ENCODE assay signal across 7 mouse cellular contexts in the genomic region with DNA sequence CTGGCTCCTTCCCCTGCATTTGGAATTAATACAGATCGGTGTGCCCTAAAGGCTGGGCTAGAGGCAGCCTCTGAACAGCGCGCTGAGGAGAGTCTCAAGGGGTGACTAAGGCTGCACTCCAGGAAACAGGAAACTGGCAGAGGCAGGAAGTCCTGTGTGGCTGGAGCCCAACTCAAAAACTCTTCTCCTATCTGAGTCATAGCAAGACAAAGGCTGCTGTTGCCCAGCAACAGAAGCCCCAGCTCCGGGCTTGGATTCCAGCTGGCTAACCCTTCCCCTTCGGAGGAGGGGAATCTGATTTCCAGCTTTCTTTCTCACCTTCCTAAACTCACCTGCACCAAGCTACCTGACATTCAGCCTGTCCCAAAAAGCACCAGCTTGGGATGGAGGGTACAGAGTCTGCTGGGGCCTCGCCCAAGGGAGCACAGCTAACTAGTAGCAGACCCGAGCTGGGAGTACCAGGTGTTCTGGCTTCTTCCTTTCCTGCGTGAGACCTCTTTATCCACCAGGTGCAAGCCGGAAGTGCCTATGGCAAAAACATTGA. TPM values are rescaled to one million over a fixed set of nuclear protein-coding genes. Genes with fewer than 3 reads are reported as not detected.
DNase-seq lines count a peak whose midpoint lies in the region; ATAC-seq lines count a peak whose summit lies in the region.

No protein-coding gene starts in this region.

- no peaks in the 10 kb centered on the region for H3K9me3 ChIP-seq in embryonic facial prominence, embryonic 10.5 days
- no peaks in the 10 kb centered on the region for H3K9me3 ChIP-seq in limb, embryonic 15.5 days
- no peaks in the 10 kb centered on the region for H3K9me3 ChIP-seq in midbrain, embryonic 15.5 days

- H3K4me1 ChIP-seq in embryonic facial prominence, embryonic 10.5 days, result peaks cover 25% of the 10 kb centered on the region
- H3K4me1 ChIP-seq in limb, embryonic 15.5 days, result peaks cover 12% of the 10 kb centered on the region
- peaks cover 22% of the 10 kb centered on the region for H3K4me1 ChIP-seq in midbrain, embryonic 15.5 days

- peak; percentile 49 for DNase-seq in T-cell, adult 2 months (ENCODE audit: low spot score)
- DNase-seq in embryonic facial prominence, embryonic 10.5 days (ENCODE audit: low spot score), result peak; percentile 62
- DNase-seq in heart, adult 8-10 months (ENCODE audit: low spot score), result peak; percentile 82
- peak; percentile 65 for DNase-seq in kidney, adult 11 months
- DNase-seq in thymus, postnatal 0 days (ENCODE audit: low spot score), result peak; percentile 50

- H3K9ac ChIP-seq in limb, embryonic 15.5 days, result no peak overlapping the region
- no peak overlapping the region for H3K9ac ChIP-seq in midbrain, embryonic 15.5 days

- 24% methylated on average over 9 of the region's 9 CpGs for WGBS in embryonic facial prominence, embryonic 10.5 days
- WGBS in limb, embryonic 15.5 days, result 17% methylated on average over 9 of the region's 9 CpGs
- WGBS in midbrain, embryonic 15.5 days, result 18% methylated on average over 9 of the region's 9 CpGs

- H3K27me3 ChIP-seq in embryonic facial prominence, embryonic 10.5 days (replicated peaks; ENCODE audit: low read depth, poor library complexity, severe bottlenecking), result peaks cover 14% of the 10 kb centered on the region; the same call in 1 of the 2 replicates
- no peaks in the 10 kb centered on the region for H3K27me3 ChIP-seq in limb, embryonic 15.5 days
- no peaks in the 10 kb centered on the region for H3K27me3 ChIP-seq in midbrain, embryonic 15.5 days (replicated peaks)

- H3K4me2 ChIP-seq in limb, embryonic 15.5 days, result peak overlapping the region; percentile 32
- H3K4me2 ChIP-seq in midbrain, embryonic 15.5 days, result peak overlapping the region; percentile 43

- H3K36me3 ChIP-seq in embryonic facial prominence, embryonic 10.5 days (replicated peaks), result no peaks in the 10 kb centered on the region
- H3K36me3 ChIP-seq in limb, embryonic 15.5 days, result no peaks in the 10 kb centered on the region
- no peaks in the 10 kb centered on the region for H3K36me3 ChIP-seq in midbrain, embryonic 15.5 days (replicated peaks)

- ATAC-seq in limb, embryonic 15.5 days (ENCODE audit: insufficient number of reproducible peaks, low FRiP score, low TSS enrichment, low read depth), result 0 out of 2 replicates have a peak, but pooled peaks have one; percentile 24
- ATAC-seq in midbrain, embryonic 15.5 days (replicated peaks), result peak; percentile 88

- H3K27ac ChIP-seq in embryonic facial prominence, embryonic 10.5 days (replicated peaks), result peak overlapping the region; percentile 77
- peak overlapping the region; percentile 51; the same call in 1 of the 2 replicates for H3K27ac ChIP-seq in limb, embryonic 15.5 days
- peak overlapping the region; percentile 71 for H3K27ac ChIP-seq in midbrain, embryonic 15.5 days

- H3K4me3 ChIP-seq in embryonic facial prominence, embryonic 10.5 days, result peak overlapping the region; percentile 41
- H3K4me3 ChIP-seq in limb, embryonic 15.5 days, result no peak overlapping the region
- H3K4me3 ChIP-seq in midbrain, embryonic 15.5 days, result no peak overlapping the region

RNA-seq across cellular contexts. Expression of gene Aipl1, which starts 41.3 kb away (rescaled TPM):
- 0.36 and 0.52 TPM in 2 replicates for polyA plus RNA-seq in embryonic facial prominence, embryonic 10.5 days (2016; fragmentation: Nextera tagmentation; extraction: Ambion mirVana)
- total RNA-seq in heart, adult 8-10 months (2022), result under 1 TPM in 1 of 4 experiments, not detected in 3; 0.13 TPM
- polyA plus RNA-seq in limb, embryonic 15.5 days (2015; fragmentation: Nextera tagmentation; extraction: Ambion mirVana), result 0.43 and 0.45 TPM in 2 replicates
- 0.45 and 0.49 TPM in 2 replicates for polyA plus RNA-seq in midbrain, embryonic 15.5 days (2015; fragmentation: Nextera tagmentation; extraction: Ambion mirVana)
- 1.2 and 1.6 TPM in 2 replicates for polyA plus RNA-seq in thymus, postnatal 0 days (2015; fragmentation: Nextera tagmentation; extraction: Ambion mirVana)

RNA-seq across cellular contexts. Expression of gene Pimreg, which starts 45.8 kb away (rescaled TPM):
- polyA plus RNA-seq in embryonic facial prominence, embryonic 10.5 days (2016; fragmentation: Nextera tagmentation; extraction: Ambion mirVana), result 219 and 242 TPM in 2 replicates
- 1 to 10 TPM in 1 of 4 experiments, under 1 TPM in 2, not detected in 1; 0.41 to 1.4 (median 0.65) TPM for total RNA-seq in heart, adult 8-10 months (2022)
- polyA plus RNA-seq in limb, embryonic 15.5 days (2015; fragmentation: Nextera tagmentation; extraction: Ambion mirVana), result 79.2 and 86.1 TPM in 2 replicates
- 28.3 and 31.9 TPM in 2 replicates for polyA plus RNA-seq in midbrain, embryonic 15.5 days (2015; fragmentation: Nextera tagmentation; extraction: Ambion mirVana)
- polyA plus RNA-seq in thymus, postnatal 0 days (2015; fragmentation: Nextera tagmentation; extraction: Ambion mirVana), result 74.2 and 88.2 TPM in 2 replicates
